Mouse (Mus musculus) fat pad, adult 2 months (tissue): Measurements from ENCODE around the gene Gm38431.
"Not testable (repeated sequence)": the region's sequence is repeated elsewhere in the genome, so short reads cannot be mapped to it uniquely, and the experiment has no call there.

Experiments used
- DNase-seq: peaks from one replicate; pipeline ENCODE4 v3.0.0-alpha.2; 2011; ENCODE audit warnings: low read depth, low spot score; ENCODE audit errors: extremely low read depth

Gm38431 gene

GRCm38 (mm10) chr9:21105760-21106564 lies 14.2 kb upstream of the Gm38431 start:
- DNase-seq = no peak

GRCm38 (mm10) chr9:21104814-21105213 lies 13.0 kb upstream of the Gm38431 start:
- DNase-seq = no peak

GRCm38 (mm10) chr9:21102076-21102475 lies 10.3 kb upstream of the Gm38431 start:
- no peak for DNase-seq

GRCm38 (mm10) chr9:21100447-21101161 lies 8.8 kb upstream of the Gm38431 start:
- DNase-seq = no peak

GRCm38 (mm10) chr9:21097793-21098192 lies 6.0 kb upstream of the Gm38431 start:
- no peak for DNase-seq

- DNase-seq = no peak
These were observed 4.2 kb upstream of the Gm38431 start for GRCm38 (mm10) chr9:21095958-21096357.

- DNase-seq = no peak
These were observed 1.6 kb upstream of the Gm38431 start for GRCm38 (mm10) chr9:21093423-21093822.

- DNase-seq = no peak
These were observed 658 bp downstream of the Gm38431 start for GRCm38 (mm10) chr9:21090972-21091706.

- no peak for DNase-seq
These were observed 1.3 kb downstream of the Gm38431 start for GRCm38 (mm10) chr9:21090537-21090936.

- DNase-seq = no peak
These were observed 8.5 kb downstream of the Gm38431 start for GRCm38 (mm10) chr9:21083324-21083723.

- no peak for DNase-seq
These were observed 10.7 kb downstream of the Gm38431 start for GRCm38 (mm10) chr9:21081127-21081526.

GRCm38 (mm10) chr9:21075625-21076024 lies 16.2 kb downstream of the Gm38431 start:
- DNase-seq = no peak

- no peak for DNase-seq
These were observed 17.6 kb downstream of the Gm38431 start for GRCm38 (mm10) chr9:21074173-21074572.

- no peak for DNase-seq
These were observed 18.6 kb downstream of the Gm38431 start, which contains the start of the genes Gm49373 and Fdx1l for GRCm38 (mm10) chr9:21073044-21073840. Gene Gm49373 (minus strand): TSS chr9:21073096. Gene Fdx1l (minus strand): TSS chr9:21073614.

GRCm38 (mm10) chr9:21072641-21073040 lies 19.2 kb downstream of the Gm38431 start:
- DNase-seq = no peak

- no peak for DNase-seq
These were observed 24.7 kb downstream of the Gm38431 start, which contains the start of gene Zglp1 for GRCm38 (mm10) chr9:21067006-21067684. Gene Zglp1 (minus strand): TSS chr9:21067093.

GRCm38 (mm10) chr9:21062928-21063327 lies 28.9 kb downstream of the Gm38431 start:
- DNase-seq = no peak

GRCm38 (mm10) chr9:21051578-21051977 lies 40.2 kb downstream of the Gm38431 start:
- no peak for DNase-seq

GRCm38 (mm10) chr9:21045235-21045634 lies 46.6 kb downstream of the Gm38431 start:
- DNase-seq = no peak

GRCm38 (mm10) chr9:21044785-21045184 lies 47.0 kb downstream of the Gm38431 start:
- not testable (repeated sequence) for DNase-seq
